Mouse (Mus musculus) lung, postnatal 4 days (tissue): ENCODE data around the gene Capns2.

Source experiments
- DNase-seq, 2 experiments: peaks; one replicate each; pipeline ENCODE4 v3.0.0; 2021

Capns2 gene

GRCm38 (mm10) chr8:92908448-92908847 lies 7.2 kb downstream of the Capns2 start:
- DNase-seq = no peak

- DNase-seq = no peak
Measured at GRCm38 (mm10) chr8:92911477-92911876, 10.3 kb downstream of the Capns2 start.

GRCm38 (mm10) chr8:92913396-92913795 lies 12.2 kb downstream of the Capns2 start:
- no peak for DNase-seq

- no peak for DNase-seq
Measured at GRCm38 (mm10) chr8:92916082-92916481, 14.9 kb downstream of the Capns2 start.

- DNase-seq = no peak
Measured at GRCm38 (mm10) chr8:92921768-92922167, 20.6 kb downstream of the Capns2 start.

GRCm38 (mm10) chr8:92928986-92929385 lies 27.8 kb downstream of the Capns2 start:
- no peak for DNase-seq

GRCm38 (mm10) chr8:92938056-92938455 lies 36.8 kb downstream of the Capns2 start:
- no peak for DNase-seq

GRCm38 (mm10) chr8:92949071-92949470 lies 47.9 kb downstream of the Capns2 start:
- DNase-seq = no peak

GRCm38 (mm10) chr8:92950639-92951371 lies 49.6 kb downstream of the Capns2 start:
- DNase-seq = no peak
